Mouse (Mus musculus) MEL (cell line): ENCODE measurements at regions not wholly inside any gene's neighbourhood (a gene's known extent, or its start where the extent isn't known, plus 50 kb on each side); places are given as distances from the start of the nearest gene placed in this dataset.

Experiments used
- DNase-seq: peaks from one replicate; pipeline ENCODE4 v3.0.0; 2011; ENCODE audit warnings: low read depth, low spot score
- H3K27ac ChIP-seq: 2 replicates; pipeline ENCODE4 v1.5.1; 2012; ENCODE audit warnings: low read depth, mild to moderate bottlenecking, control low read depth, low read length, moderate library complexity; ENCODE audit not compliant: control insufficient read depth
- H3K27me3 ChIP-seq, 2 experiments: fragments of 150-350 bp in 1 of 2; sonication (generic) in 1 of 2; 2 replicates each; pipeline ENCODE4 v1.6.1; 2012; ENCODE audit warnings: low read length in 2 of 2, mild to moderate bottlenecking in 2 of 2, improper control_type of control experiment in 1 of 2, moderate library complexity in 1 of 2; ENCODE audit not compliant: insufficient read depth in 2 of 2, control insufficient read depth in 1 of 2
- H3K36me3 ChIP-seq, 2 experiments: 2 replicates each; pipeline ENCODE4 v1.6.1; 2012 to 2014; ENCODE audit warnings: low read length in 2 of 2, improper control_type of control experiment in 1 of 2, inconsistent platforms in 1 of 2, mild to moderate bottlenecking in 1 of 2; ENCODE audit not compliant: insufficient read depth in 2 of 2, control insufficient read depth in 1 of 2
- H3K4me1 ChIP-seq, 2 experiments: fragments of 150-350 bp in 1 of 2; sonication (generic) in 1 of 2; 2 replicates each; pipeline ENCODE4 v1.6.1; 2012; ENCODE audit warnings: low read length in 2 of 2, improper control_type of control experiment in 1 of 2, mild to moderate bottlenecking in 1 of 2; ENCODE audit not compliant: insufficient read depth in 2 of 2, control insufficient read depth in 1 of 2
- H3K4me3 ChIP-seq, 2 experiments: fragments of 150-350 bp in 1 of 2; sonication (generic) in 1 of 2; 2 replicates each; pipeline ENCODE4 v1.5.1; 2012; ENCODE audit warnings: low read depth in 2 of 2, low read length in 2 of 2, mild to moderate bottlenecking in 2 of 2, moderate library complexity in 2 of 2, control low read depth in 1 of 2, improper control_type of control experiment in 1 of 2; ENCODE audit not compliant: control insufficient read depth in 1 of 2, insufficient read depth in 1 of 2
- H3K79me2 ChIP-seq: 2 replicates; pipeline ENCODE4 v1.6.1; 2012; ENCODE audit warnings: mild to moderate bottlenecking, low read length, moderate library complexity; ENCODE audit not compliant: control insufficient read depth, poor library complexity, insufficient read depth
- H3K9ac ChIP-seq: 2 replicates; pipeline ENCODE4 v1.6.1; 2012; ENCODE audit warnings: low read depth, mild to moderate bottlenecking, control low read depth, low read length, moderate library complexity; ENCODE audit not compliant: control insufficient read depth, poor library complexity, severe bottlenecking
- H3K9me3 ChIP-seq: fragments of 150-350 bp; sonication (generic); replicated peaks from 2 replicates; pipeline ENCODE4 v1.6.1; 2012; ENCODE audit warnings: mild to moderate bottlenecking, low read length, improper control_type of control experiment, moderate library complexity; ENCODE audit not compliant: insufficient read depth
- UBTF ChIP-seq: IDR thresholded peaks from 2 replicates; pipeline ENCODE4 v1.6.1; 2012; ENCODE audit warnings: low read depth, mild to moderate bottlenecking, inconsistent platforms, low read length, improper control_type of control experiment, moderate library complexity, borderline replicate concordance; ENCODE audit not compliant: insufficient read depth
- USF2 ChIP-seq, 2 experiments: IDR thresholded peaks; 2 replicates each; pipeline ENCODE4 v1.6.1; 2011 to 2012; ENCODE audit warnings: improper control_type of control experiment in 2 of 2, low read length in 2 of 2, borderline replicate concordance in 1 of 2, inconsistent platforms in 1 of 2, low read depth in 1 of 2, mild to moderate bottlenecking in 1 of 2; ENCODE audit not compliant: insufficient read depth in 1 of 2
- ZC3H11A ChIP-seq: IDR thresholded peaks from 2 replicates; pipeline ENCODE4 v1.6.1; 2012; ENCODE audit warnings: low read depth, mild to moderate bottlenecking, inconsistent platforms, low read length, improper control_type of control experiment

DNA sequence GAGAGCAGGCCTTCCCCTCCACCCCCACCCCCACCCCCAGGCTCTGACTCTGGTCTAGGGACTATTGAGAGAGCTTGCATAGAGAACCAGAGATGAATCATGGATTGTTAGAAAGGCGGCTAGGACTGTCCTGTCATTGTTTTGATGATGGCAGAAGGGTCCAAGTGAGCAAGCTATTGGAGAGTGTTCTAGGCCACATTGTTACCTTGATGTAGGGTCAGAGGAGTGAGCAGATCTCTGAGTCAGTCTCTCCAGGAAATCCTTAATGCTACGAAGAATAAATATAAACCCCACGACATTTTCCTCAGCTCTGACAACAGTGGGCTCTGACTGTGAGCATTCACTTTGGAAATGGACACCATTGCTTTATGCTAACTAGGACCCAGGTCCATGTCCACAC lies 144.9 kb downstream of the Hibadh start:
- TF ChIP-seq UBTF (no peak), USF2 (IDR thresholded peaks at IDR 0.05; ENCODE audit: borderline replicate concordance in 1 of 2, insufficient read depth in 1 of 2, low read depth in 1 of 2, low read length in 2 of 2) (no peak)
- H3K9me3 ChIP-seq: no peaks in the 10 kb centered on the region
- no peaks in the 10 kb centered on the region for H3K79me2 ChIP-seq
- H3K9ac ChIP-seq: no peak overlapping the region
- no peaks in the 10 kb centered on the region for H3K27me3 ChIP-seq
- H3K4me1 ChIP-seq: no peaks in the 10 kb centered on the region
- no peak for DNase-seq
- no peak overlapping the region for H3K4me3 ChIP-seq
- no peak overlapping the region for H3K27ac ChIP-seq
- no peaks in the 10 kb centered on the region for H3K36me3 ChIP-seq

DNA sequence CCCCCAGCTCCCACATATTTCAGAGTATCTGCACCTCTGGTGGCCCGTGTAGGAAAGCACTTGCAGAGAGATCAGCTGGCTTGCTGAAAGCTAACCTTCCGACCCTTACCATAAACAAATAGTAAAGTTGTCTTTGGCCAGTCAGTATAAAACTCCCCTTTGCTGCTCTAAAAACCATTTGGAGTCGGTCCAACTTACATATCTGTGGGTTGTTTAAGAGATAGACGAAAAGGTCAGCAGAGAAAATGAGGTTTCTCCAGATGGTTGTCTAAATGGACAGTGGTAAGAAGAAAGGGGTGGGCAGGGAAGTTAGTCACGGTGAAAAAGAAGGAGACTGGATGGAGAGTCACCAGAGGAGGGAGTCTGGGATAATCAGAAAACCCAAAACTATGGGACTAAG lies 144.3 kb downstream of the Hibadh start:
- no peaks in the 10 kb centered on the region for H3K27me3 ChIP-seq
- no peak overlapping the region for H3K4me3 ChIP-seq
- no peak overlapping the region for H3K9ac ChIP-seq
- H3K4me1 ChIP-seq: no peaks in the 10 kb centered on the region
- DNase-seq: no peak
- H3K9me3 ChIP-seq: no peaks in the 10 kb centered on the region
- no peak for TF ChIP-seq ZC3H11A
- H3K27ac ChIP-seq: no peak overlapping the region
- no peaks in the 10 kb centered on the region for H3K79me2 ChIP-seq
- no peaks in the 10 kb centered on the region for H3K36me3 ChIP-seq
